Mouse (Mus musculus) heart, adult 2 months (tissue): ENCODE data around the gene Rnf227. TPM values are rescaled to one million over a fixed set of nuclear protein-coding genes. Genes with fewer than 3 reads are reported as not detected.
A peak's percentile ranks its signal among the peaks of the same experiment; 100 is the strongest.

Experiments used
- DNase-seq, 2 experiments: peaks; one replicate each; pipeline ENCODE4 v3.0.0; 2021
- H3K27ac ChIP-seq: fragments of 200-600 bp; 2 replicates; pipeline ENCODE4 v1.8.1; 2022
- H3K27me3 ChIP-seq: fragments of 200-500 bp; 2 replicates; pipeline ENCODE4 v1.6.1; 2012; ENCODE audit warnings: mild to moderate bottlenecking, low read length, inconsistent platforms, mixed read lengths; ENCODE audit not compliant: control insufficient read depth, insufficient read depth
- H3K36me3 ChIP-seq: fragments of 200-500 bp; 2 replicates; pipeline ENCODE4 v1.6.1; 2012; ENCODE audit warnings: low read length, inconsistent platforms; ENCODE audit not compliant: control insufficient read depth, insufficient read depth
- H3K4me1 ChIP-seq: fragments of 200-500 bp; 2 replicates; pipeline ENCODE4 v1.6.1; 2011; ENCODE audit warnings: low read length; ENCODE audit not compliant: control insufficient read depth, insufficient read depth
- H3K4me3 ChIP-seq: fragments of 200-600 bp; 2 replicates; pipeline ENCODE4 v1.8.1; 2022
- H3K79me2 ChIP-seq: fragments of 200-500 bp; replicated peaks from 2 replicates; pipeline ENCODE4 v1.6.1; 2012; ENCODE audit warnings: mild to moderate bottlenecking, inconsistent platforms, low read length, moderate library complexity, mixed read lengths; ENCODE audit not compliant: control insufficient read depth, insufficient read depth
- H3K9ac ChIP-seq: fragments of 200-500 bp; 2 replicates; pipeline ENCODE4 v1.6.1; 2012; ENCODE audit warnings: low read depth, mild to moderate bottlenecking, control low read depth, inconsistent platforms, low read length, mixed read lengths
- CTCF ChIP-seq: fragments of 200-600 bp; IDR thresholded peaks from 2 replicates; pipeline ENCODE4 v1.8.1; 2022; ENCODE audit warnings: antibody characterized with exemption, mild to moderate bottlenecking, moderate library complexity
- EP300 ChIP-seq: fragments of 200-500 bp; IDR thresholded peaks from 2 replicates; pipeline ENCODE4 v1.6.1; 2011; ENCODE audit warnings: low read depth, low read length, control low read depth; ENCODE audit not compliant: insufficient read depth
- POLR2A ChIP-seq: fragments of 200-500 bp; IDR thresholded peaks from 2 replicates; pipeline ENCODE4 v1.6.1; 2011; ENCODE audit warnings: mild to moderate bottlenecking, low read depth, low read length, control low read depth; ENCODE audit not compliant: insufficient read depth
- WGBS: fragments of 180-500 bp; shearing (Covaris S2); methylation state at CpG from one replicate; pipeline ENCODE4 v1.1.7; 2018; 5-methylcytosine and 5-hydroxymethylcytosine counted together
- intact Hi-C: fragments of 180-260 bp; cut with DNase I; formaldehyde crosslinking; loops from one replicate; pipeline ENCODE4 v1.15.1; 2025
- polyA plus RNA-seq: library from polyadenylated mRNA; depleted of rRNA; stranded (reverse); fragments of >200 nt; gene quantifications from 2 replicates; pipeline ENCODE4 v1.2.3, GENCODE M21; 2012
- total RNA-seq, 2 experiments: library from RNA; stranded (reverse); gene quantifications; 2 replicates each; pipeline ENCODE4 v1.2.3; 2021

Rnf227 gene
- total and polyA plus RNA-seq, 3 experiments: 0.31 to 0.51 (median 0.36) TPM

GRCm38 (mm10) chr11:69332713-69333253, 7.5 kb upstream of the Rnf227 start:
- WGBS: 69% methylated on average over 8 of the region's 8 CpGs

GRCm38 (mm10) chr11:69333922-69334321, 6.3 kb upstream of the Rnf227 start:
- no peak for DNase-seq
- intact Hi-C loops: no loop called here
- H3K79me2 ChIP-seq: no peaks in the 10 kb centered on the region

More at GRCm38 (mm10) chr11:69332713-69333253, 7.5 kb upstream of the Rnf227 start:
- DNase-seq: no peak
- no peaks in the 10 kb centered on the region for H3K79me2 ChIP-seq
- no peak overlapping the region for H3K9ac ChIP-seq
- H3K4me3 ChIP-seq: no peak overlapping the region
- TF ChIP-seq POLR2A (no peak), EP300 (no peak), CTCF (no peak)
- H3K4me1 ChIP-seq: peaks cover 4% of the 10 kb centered on the region
- intact Hi-C loops: no loop called here
- no peak overlapping the region; the same call in 1 of the 2 replicates for H3K27ac ChIP-seq
- no peaks in the 10 kb centered on the region for H3K27me3 ChIP-seq
- H3K36me3 ChIP-seq: no peaks in the 10 kb centered on the region

GRCm38 (mm10) chr11:69334796-69335195, 5.5 kb upstream of the Rnf227 start:
- no peaks in the 10 kb centered on the region for H3K79me2 ChIP-seq
- no peak overlapping the region for H3K9ac ChIP-seq
- no peaks in the 10 kb centered on the region for H3K36me3 ChIP-seq
- no peak overlapping the region for H3K4me3 ChIP-seq
- H3K4me1 ChIP-seq: peaks cover 4% of the 10 kb centered on the region
- TF ChIP-seq EP300 (no peak), CTCF (no peak), POLR2A (no peak)
- H3K27me3 ChIP-seq: no peaks in the 10 kb centered on the region
- DNase-seq: no peak
- 77% methylated on average over 4 of the region's 4 CpGs for WGBS
- H3K27ac ChIP-seq: no peak overlapping the region; the same call in 1 of the 2 replicates
- intact Hi-C loops: no loop called here

More at GRCm38 (mm10) chr11:69333922-69334321, 6.3 kb upstream of the Rnf227 start:
- Histone ChIP-seq H3K27me3 (no peaks in the 10 kb centered on the region), H3K4me1 (peaks cover 4% of the 10 kb centered on the region), H3K27ac (peak overlapping the region; percentile 46), H3K9ac (no peak overlapping the region), H3K36me3 (no peaks in the 10 kb centered on the region), H3K4me3 (no peak overlapping the region)
- TF ChIP-seq EP300 (no peak), POLR2A (no peak), CTCF (peak; percentile 51)
- 36% methylated on average over 3 of the region's 3 CpGs for WGBS

- Histone ChIP-seq H3K9ac (no peak overlapping the region), H3K27me3 (no peaks in the 10 kb centered on the region), H3K4me3 (no peak overlapping the region), H3K79me2 (no peaks in the 10 kb centered on the region), H3K27ac (no peak overlapping the region), H3K4me1 (no peaks in the 10 kb centered on the region), H3K36me3 (no peaks in the 10 kb centered on the region)
- 91% methylated on average over 24 of the region's 26 CpGs for WGBS
- TF ChIP-seq CTCF (no peak), POLR2A (no peak), EP300 (no peak)
- intact Hi-C loops: no loop called here
- no peak for DNase-seq
Measured at GRCm38 (mm10) chr11:69346441-69346840, 6.2 kb downstream of the Rnf227 start.

GRCm38 (mm10) chr11:69356544-69356943, 16.3 kb downstream of the Rnf227 start:
- Histone ChIP-seq H3K36me3 (no peaks in the 10 kb centered on the region), H3K9ac (no peak overlapping the region), H3K27me3 (no peaks in the 10 kb centered on the region), H3K4me3 (no peak overlapping the region), H3K27ac (no peak overlapping the region), H3K79me2 (no peaks in the 10 kb centered on the region), H3K4me1 (no peaks in the 10 kb centered on the region)
- TF ChIP-seq CTCF: no peak
- TF ChIP-seq POLR2A: no peak
- TF ChIP-seq EP300: no peak
- intact Hi-C loops: no loop called here
- DNase-seq: no peak
- 91% methylated on average over 5 of the region's 5 CpGs for WGBS

GRCm38 (mm10) chr11:69357690-69358089, 17.4 kb downstream of the Rnf227 start:
- Histone ChIP-seq H3K9ac (no peak overlapping the region), H3K27me3 (no peaks in the 10 kb centered on the region), H3K4me1 (no peaks in the 10 kb centered on the region), H3K27ac (no peak overlapping the region), H3K79me2 (no peaks in the 10 kb centered on the region), H3K36me3 (no peaks in the 10 kb centered on the region), H3K4me3 (no peak overlapping the region)
- WGBS: 92% methylated on average over 12 of the region's 12 CpGs
- TF ChIP-seq CTCF (no peak), POLR2A (no peak), EP300 (no peak)
- intact Hi-C loops: no loop called here
- no peak for DNase-seq
